Mouse (Mus musculus) macrophage (primary cell): ENCODE data around the gene Phactr4. TPM values are rescaled to one million over a fixed set of nuclear protein-coding genes. Genes with fewer than 3 reads are reported as not detected.
A peak's percentile ranks its signal among the peaks of the same experiment; 100 is the strongest.

Experiments
- H3K27ac ChIP-seq: fragments of 350-480 bp; formaldehyde crosslinking; 2 replicates; pipeline ENCODE4 v1.9.0; 2021
- H3K36me3 ChIP-seq: fragments of 350-480 bp; formaldehyde crosslinking; 2 replicates; pipeline ENCODE4 v1.9.0; 2021; ENCODE audit errors: inconsistent target
- H3K4me3 ChIP-seq: fragments of 350-480 bp; formaldehyde crosslinking; 2 replicates; pipeline ENCODE4 v1.9.0; 2021; ENCODE audit errors: inconsistent target
- H3K79me2 ChIP-seq: fragments of 350-480 bp; formaldehyde crosslinking; 2 replicates; pipeline ENCODE4 v1.9.0; 2021; ENCODE audit errors: inconsistent target
- WGBS: methylation state at CpG from one replicate; pipeline ENCODE4 v1.1.7; 2026; ENCODE audit warnings: inconsistent platforms; ENCODE audit not compliant: missing documents; 5-methylcytosine and 5-hydroxymethylcytosine counted together
- polyA plus RNA-seq: library from polyadenylated mRNA; stranded (reverse); fragments of 250-400 nt; gene quantifications from 3 replicates; pipeline ENCODE4 v1.2.4, GENCODE M21; 2018; ENCODE audit warnings: inconsistent platforms
- total RNA-seq, 78 experiments: library from RNA; depleted of rRNA; stranded (reverse); fragments of 250-400 nt; gene quantifications; 1 replicate in 9 of 78; 2 replicates in 24 of 78; 3 replicates in 43 of 78; 4 replicates in 2 of 78; pipeline ENCODE4 v1.2.4; 2018; ENCODE audit warnings: inconsistent platforms in 56 of 78

The Phactr4 gene
- total RNA-seq (2018; cell fraction: chromatin; rRNA removed) = 10 to 100 TPM in 20 of 26 experiments, 1 to 10 TPM in 6; 5.1 to 24.7 (median 15.8) TPM
- total RNA-seq (2018; cell fraction: cytosol; rRNA removed) = 10 to 100 TPM; 10.3 to 23.4 (median 15.2) TPM
- 10 to 100 TPM in 22 of 26 experiments, 1 to 10 TPM in 4; 7.0 to 23.9 (median 14.3) TPM for total RNA-seq (2018; cell fraction: nucleus; rRNA removed)
- 9.3 to 18.7 TPM (median 9.9 TPM) in 3 replicates for polyA plus RNA-seq

DNA sequence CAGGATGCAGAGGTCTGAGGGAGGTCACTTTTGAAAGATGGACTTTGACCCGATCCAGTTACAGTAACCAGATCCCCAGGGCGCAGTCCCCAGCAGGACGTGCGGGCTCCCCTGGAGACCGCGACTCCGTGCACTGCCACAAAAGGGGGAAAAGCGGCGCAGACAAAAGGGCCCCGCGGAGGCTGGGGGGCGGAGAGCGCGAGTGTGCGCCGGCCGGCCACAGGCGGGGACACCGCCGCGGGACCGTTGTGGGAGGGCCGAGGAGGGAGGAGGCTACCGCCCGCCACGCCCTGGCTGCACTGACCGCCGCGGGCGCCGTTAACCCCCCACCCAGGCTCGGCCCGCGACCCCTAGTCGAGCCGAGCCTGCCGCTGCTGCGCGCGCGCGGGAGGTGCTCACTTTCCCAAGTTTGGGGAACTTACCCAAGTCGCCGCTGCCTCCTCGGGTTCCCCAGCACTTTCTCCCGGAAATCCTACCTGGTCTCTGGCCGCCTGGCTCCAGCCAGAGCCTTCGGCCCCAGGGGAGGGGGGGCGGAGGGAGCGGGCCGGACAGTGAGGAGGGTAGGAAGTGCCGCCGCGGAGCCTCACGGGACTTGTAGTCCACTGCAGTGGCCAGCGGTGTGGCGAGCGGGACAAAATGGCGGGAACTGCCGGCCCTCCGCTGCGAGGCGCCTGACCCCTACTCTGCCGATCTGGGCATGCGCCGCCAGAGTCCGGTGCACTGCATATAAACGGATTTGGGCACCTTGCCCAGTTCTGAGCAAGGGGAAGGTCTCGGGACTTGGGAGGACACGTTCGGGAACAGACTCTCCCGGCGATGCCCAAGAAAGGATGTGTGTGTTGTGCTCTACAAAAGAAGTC, at the start of gene Phactr4:
TSS of gene Phactr4 (minus strand) at position 567 of the 860 bp plus-strand sequence.
- Histone ChIP-seq H3K4me3 (peak within 1 kb of the TSS; percentile 70), H3K27ac (peak within 1 kb of the TSS; percentile 41), H3K79me2 (peaks cover 44% of the 10 kb centered on the region), H3K36me3 (no peaks in the 10 kb centered on the region)
- WGBS = under 1% methylated on average over 65 of the region's 73 CpGs

DNA sequence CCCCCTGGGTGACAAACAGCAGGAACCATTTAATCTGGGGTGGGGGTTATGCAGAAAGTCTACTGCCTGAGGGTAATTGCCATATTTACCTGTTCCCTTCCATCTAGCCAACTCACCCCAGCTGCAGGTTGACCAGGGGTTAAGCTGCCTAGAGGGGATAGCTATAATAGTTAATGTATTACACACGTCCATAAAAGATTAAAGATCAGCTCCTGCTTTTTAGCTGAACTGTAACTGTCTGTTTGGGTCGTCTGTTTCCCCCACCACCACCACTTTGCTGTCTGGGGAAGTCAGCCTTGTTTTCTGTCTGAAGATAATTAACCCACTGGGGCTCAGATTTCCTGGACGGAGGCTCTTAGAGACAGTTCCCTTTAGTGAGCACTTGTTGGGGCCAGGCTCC, 47.6 kb upstream of the Phactr4 start:
- 32% methylated on average over 3 of the region's 3 CpGs for WGBS
- Histone ChIP-seq H3K36me3 (no peaks in the 10 kb centered on the region), H3K79me2 (no peaks in the 10 kb centered on the region), H3K27ac (no peak overlapping the region), H3K4me3 (no peak overlapping the region)

DNA sequence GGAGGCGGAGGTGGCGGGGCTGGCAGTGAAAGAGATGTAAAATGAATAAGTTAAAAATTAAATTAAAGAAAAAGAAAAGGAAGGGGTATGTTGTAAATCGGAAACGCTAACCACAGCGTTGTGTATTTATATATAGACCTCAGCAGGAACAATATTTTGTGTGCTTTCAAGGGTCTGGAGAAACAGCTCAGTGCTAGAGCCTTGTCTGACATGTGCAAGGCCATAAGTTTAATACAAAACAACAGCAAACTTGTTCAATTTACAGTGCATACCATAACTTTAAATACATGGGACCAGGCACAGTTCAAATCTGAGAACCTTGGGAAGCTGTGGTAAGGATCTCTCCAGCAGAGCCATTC, 41.9 kb upstream of the Phactr4 start:
- Histone ChIP-seq H3K4me3 (peak overlapping the region; percentile 99), H3K27ac (peak overlapping the region; percentile 74), H3K79me2 (peaks cover 44% of the 10 kb centered on the region), H3K36me3 (peaks cover 17% of the 10 kb centered on the region)
- WGBS = 0% methylated on average over 5 of the region's 5 CpGs

DNA sequence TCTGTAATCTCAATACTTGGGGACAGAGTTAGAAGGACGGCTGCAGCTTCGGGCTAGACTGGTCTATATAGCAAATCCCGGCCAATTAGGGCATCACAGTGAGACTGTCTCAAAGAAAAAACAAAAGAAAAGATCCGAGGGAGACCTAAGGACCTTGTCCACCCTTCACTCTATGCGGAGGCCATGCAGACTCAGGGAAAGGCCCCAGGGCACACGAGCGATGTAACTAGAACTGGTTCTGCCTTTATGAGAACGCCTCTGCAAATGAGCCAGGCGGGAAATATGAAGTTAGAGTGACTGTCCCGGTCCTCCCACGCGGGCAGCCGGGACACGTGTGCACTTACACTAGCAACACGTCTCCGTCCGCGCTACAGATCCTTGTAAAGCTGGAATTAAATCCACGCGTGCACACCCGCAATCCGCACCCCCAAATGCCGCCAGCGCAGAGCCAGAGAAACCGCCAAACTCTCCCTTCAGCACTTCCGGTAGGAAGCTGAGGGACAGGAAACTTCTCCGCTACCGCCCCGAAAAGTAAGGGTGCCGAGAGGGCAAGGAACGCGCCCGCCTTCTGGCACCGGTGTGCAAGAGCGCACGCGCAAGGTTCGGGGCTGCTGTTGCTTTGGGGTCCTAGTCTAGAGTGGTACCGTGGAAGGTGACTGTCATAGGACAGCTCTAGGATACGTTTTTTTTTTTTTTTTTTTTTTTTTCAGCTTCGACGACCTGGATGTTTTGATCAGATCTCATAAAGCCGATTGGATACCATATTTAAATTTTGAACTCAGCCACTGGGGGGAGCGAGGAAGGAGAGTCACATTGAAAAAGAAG, 41.4 kb upstream of the Phactr4 start, which contains the start of gene Med18:
TSS of gene Med18 (minus strand) at position 492 of the 825 bp plus-strand sequence.
- H3K36me3 ChIP-seq = peaks cover 23% of the 10 kb centered on the region
- H3K4me3 ChIP-seq = peak within 1 kb of the TSS; percentile 99
- peak within 1 kb of the TSS; percentile 74 for H3K27ac ChIP-seq
- WGBS = under 1% methylated on average over 41 of the region's 44 CpGs
- peaks cover 49% of the 10 kb centered on the region for H3K79me2 ChIP-seq

DNA sequence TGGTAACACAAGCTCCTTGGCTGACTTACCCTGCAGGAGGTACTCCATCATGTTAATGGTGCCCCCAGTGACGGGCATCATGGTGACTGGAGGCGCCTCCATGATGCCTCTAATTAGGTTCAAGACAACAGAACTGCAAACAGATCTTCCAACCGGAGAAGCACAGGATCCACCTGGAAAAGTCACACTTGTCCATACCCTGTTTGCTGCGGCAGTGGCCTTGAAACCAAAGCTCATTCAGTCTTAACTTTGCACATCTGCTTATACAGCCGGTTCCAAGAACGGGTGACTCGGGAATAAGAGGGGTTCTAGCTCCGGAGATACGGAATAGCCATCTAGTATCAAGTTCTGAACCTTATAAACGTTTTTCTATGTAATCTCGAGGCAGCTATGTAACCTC, 40.5 kb upstream of the Phactr4 start:
- peak overlapping the region; percentile 74 for H3K27ac ChIP-seq
- peaks cover 49% of the 10 kb centered on the region for H3K79me2 ChIP-seq
- 14% methylated on average over 11 of the region's 11 CpGs for WGBS

DNA sequence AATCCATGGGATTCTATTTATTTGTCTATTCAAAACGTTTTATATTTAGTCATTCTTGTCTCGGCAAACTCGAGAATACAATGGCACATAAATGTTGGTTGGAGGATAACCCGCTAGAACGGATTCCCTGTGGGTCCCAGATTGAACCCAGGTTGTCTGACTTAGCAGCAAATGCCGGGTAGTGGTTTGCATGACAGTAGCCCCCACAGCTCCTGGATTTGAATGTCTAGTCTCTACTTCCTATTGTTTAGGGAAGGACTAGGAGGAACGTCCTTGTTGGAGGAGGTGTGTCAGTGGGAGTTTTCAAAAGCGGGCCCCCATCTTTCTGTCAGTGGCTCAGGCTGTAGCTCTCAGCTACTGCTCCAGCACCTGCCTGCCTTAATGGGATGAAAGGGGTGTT, 37.9 kb upstream of the Phactr4 start:
- Histone ChIP-seq H3K27ac (no peak overlapping the region), H3K4me3 (no peak overlapping the region), H3K79me2 (peaks cover 49% of the 10 kb centered on the region), H3K36me3 (peaks cover 23% of the 10 kb centered on the region)
- 88% methylated on average over 8 of the region's 8 CpGs for WGBS

More for the DNA sequence above, 40.5 kb upstream of the Phactr4 start:
- Histone ChIP-seq H3K36me3 (peaks cover 23% of the 10 kb centered on the region), H3K4me3 (peak overlapping the region; percentile 99)

DNA sequence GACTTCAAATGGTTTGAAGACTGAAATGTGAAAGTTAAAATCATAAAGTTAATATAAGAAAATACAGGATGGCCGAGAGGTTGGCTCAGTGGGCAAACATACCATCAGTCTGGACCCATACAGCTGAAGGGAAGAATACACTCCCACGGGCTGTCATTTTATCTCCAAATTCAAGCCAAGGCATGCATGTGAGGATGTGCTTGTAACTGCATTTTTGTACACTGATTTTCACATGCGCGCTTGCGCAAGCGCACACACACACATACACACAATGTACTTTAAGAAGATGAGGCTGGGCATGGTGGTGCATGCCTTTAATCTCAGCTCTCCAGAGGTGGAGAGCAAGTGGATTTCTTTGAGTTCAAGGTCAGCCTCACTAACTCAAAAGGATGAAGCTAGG, 33.3 kb upstream of the Phactr4 start:
- Histone ChIP-seq H3K36me3 (peaks cover 19% of the 10 kb centered on the region), H3K4me3 (no peak overlapping the region), H3K79me2 (peaks cover 18% of the 10 kb centered on the region), H3K27ac (no peak overlapping the region)
- 86% methylated on average over 6 of the region's 6 CpGs for WGBS

DNA sequence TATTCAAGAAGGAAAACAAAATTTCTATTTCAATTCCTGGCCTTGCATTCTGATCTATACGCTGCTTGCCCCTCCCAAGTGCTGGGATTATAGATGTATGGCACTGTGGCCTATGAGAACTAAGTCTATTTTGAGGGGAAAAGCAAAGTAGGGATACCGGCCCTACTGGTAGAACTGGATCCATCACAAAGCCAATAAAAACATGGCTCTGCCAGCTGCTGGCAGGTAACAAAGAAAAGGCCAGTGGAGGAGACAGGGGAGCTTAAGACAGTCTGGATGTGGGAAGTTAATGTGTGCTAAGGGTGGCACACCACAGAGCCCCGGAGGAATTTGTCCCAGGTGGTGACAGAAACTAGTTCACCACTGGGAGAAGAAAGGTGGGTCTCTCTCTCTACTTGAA, 32.9 kb upstream of the Phactr4 start:
- Histone ChIP-seq H3K79me2 (peaks cover 14% of the 10 kb centered on the region), H3K36me3 (peaks cover 15% of the 10 kb centered on the region), H3K27ac (no peak overlapping the region), H3K4me3 (no peak overlapping the region)
- WGBS = 97% methylated on average over 3 of the region's 3 CpGs

DNA sequence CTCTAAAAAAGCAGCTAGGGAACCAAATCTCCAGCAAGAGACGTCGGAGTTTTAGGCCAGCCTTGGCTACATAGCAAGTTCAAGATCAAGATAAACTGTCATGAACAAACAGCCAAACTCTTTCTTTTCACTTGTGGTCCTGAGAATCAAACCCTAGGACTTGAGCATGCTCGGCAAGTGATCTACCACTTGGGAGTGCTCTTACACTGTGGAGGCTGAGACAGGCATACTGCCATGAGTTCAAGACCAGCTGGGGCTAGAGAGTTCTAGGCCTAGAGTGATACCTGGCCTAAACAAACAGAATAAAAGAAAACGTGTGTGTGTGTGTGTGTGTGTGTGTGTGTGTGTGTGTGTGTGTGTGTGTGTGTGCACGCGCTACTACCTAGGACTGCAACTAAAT, 31.9 kb upstream of the Phactr4 start:
- peaks cover 5% of the 10 kb centered on the region; the same call in 1 of the 2 replicates for H3K36me3 ChIP-seq
- no peak overlapping the region for H3K27ac ChIP-seq
- no peak overlapping the region for H3K4me3 ChIP-seq
- H3K79me2 ChIP-seq = peaks cover 5% of the 10 kb centered on the region; the same call in 1 of the 2 replicates
- WGBS = 96% methylated on average over 6 of the region's 6 CpGs

DNA sequence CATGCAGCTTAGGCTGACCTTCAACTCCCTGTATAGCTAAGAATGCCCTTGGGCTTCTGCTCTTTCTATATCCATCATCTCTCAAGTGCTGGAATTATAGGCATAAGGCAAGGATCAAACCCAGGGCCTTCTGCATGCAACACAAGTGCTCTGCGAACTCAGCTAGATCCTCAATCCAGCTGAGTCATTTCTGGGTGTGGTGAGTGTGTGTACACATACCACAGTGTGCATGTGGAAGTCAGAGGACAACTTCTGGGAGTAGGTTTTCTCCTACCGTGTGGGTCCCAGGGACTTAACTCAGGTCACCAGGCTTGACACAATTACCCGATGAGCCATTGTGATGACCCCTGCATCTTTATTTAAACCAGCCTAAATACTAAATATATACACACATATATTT, 27.5 kb upstream of the Phactr4 start:
- Histone ChIP-seq H3K27ac (no peak overlapping the region), H3K79me2 (no peaks in the 10 kb centered on the region), H3K36me3 (no peaks in the 10 kb centered on the region), H3K4me3 (no peak overlapping the region)
- WGBS = 67% methylated on average over 3 of the region's 3 CpGs

DNA sequence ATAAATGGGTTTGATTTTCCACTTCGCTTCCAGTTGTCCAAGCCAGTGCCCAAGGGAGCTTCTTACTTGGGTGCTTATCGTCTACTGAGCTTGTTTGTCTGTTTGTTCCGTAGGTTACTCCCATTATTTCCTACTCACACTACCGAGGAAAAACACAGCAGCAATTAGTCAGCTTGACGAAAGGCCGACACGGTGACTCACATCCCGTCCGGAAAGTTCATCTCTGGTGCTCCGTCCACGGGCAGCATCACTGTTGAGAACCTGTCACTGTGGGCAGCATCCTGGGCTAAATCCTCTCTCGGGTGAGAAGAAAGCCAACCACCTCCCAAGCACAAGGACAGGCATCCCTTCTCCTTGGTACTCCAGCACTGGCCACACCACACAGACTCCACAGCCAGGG, 23.8 kb upstream of the Phactr4 start:
- Histone ChIP-seq H3K4me3 (no peak overlapping the region), H3K79me2 (no peaks in the 10 kb centered on the region), H3K27ac (no peak overlapping the region), H3K36me3 (no peaks in the 10 kb centered on the region)
- WGBS = 85% methylated on average over 11 of the region's 12 CpGs

DNA sequence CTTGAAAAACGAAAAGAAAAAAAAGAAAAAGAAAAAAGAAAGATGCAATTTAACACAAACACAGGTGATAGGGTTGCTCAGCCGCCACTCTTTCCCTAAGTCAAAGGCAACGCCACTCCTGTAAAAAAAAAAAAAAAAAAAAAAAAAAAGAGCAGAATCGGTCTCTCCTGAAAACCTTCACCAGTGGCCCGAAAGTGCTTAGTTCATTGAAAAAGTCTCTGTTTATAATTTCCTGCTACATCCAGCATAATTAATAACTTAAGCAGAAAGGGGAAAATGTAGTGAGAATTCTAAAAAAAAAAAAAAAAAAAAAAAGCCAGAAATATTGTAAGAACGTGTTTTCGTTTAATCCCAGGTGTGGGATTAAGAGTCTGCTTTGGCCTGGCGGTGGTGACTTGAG, 22.2 kb upstream of the Phactr4 start:
- WGBS = 92% methylated on average over 4 of the region's 8 CpGs

DNA sequence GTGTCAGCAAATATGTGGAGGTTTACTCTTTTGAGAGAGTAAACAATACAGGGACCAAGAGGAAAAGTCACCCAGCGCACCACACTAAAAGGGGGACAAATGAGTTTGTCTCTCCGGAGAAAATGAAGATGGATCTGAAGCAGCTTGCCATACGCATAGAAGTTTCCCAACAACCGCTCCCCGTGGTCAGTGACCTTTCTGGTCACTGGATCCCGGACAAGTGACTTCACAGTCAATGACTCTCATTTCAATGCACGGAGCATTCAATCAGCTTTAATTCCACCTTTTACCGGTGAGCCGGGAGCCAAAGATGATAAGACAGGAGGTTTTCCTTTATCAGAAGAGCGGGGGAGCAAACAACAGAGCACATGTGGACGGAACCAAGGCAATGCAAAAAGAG, 15.6 kb upstream of the Phactr4 start:
- Histone ChIP-seq H3K36me3 (no peaks in the 10 kb centered on the region), H3K79me2 (no peaks in the 10 kb centered on the region), H3K27ac (no peak overlapping the region), H3K4me3 (no peak overlapping the region)
- WGBS = 90% methylated on average over 11 of the region's 11 CpGs

More for the DNA sequence above, 22.2 kb upstream of the Phactr4 start:
- Histone ChIP-seq H3K27ac (no peak overlapping the region), H3K4me3 (no peak overlapping the region), H3K36me3 (no peaks in the 10 kb centered on the region), H3K79me2 (no peaks in the 10 kb centered on the region)

DNA sequence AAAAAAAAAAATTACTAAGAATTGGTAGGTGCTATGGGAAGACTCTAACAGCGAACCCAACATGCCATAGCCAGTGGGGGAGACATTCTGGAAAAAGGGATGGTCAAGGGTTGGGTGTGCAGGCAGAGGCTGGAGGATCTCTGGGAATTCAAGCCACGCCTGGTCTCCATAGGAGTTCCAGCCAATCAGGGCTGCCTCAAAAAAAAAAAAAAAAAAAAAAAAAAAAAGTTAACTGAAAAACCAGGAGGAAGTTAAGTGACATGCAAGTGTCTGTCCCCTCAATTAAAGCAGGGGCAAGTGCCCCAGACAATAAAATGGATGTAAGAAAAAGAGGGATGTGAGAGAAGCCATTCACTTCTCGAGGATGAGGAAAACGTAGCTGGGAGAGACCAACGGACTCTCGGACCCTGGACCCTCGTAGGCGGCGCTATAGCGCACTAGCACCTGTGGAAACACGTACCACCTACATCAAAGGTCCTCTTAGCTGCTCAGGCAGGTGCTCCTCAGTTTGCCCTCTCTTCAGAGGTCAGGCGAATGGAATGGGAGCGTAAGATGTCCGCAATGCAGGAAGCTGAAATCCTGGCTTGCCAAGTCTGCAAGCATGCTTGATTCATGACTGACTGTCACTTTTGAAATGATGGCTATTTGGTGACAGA, 10.6 kb upstream of the Phactr4 start:
- Histone ChIP-seq H3K79me2 (no peaks in the 10 kb centered on the region), H3K36me3 (no peaks in the 10 kb centered on the region), H3K27ac (no peak overlapping the region), H3K4me3 (no peak overlapping the region)
- WGBS = 34% methylated on average over 13 of the region's 14 CpGs
